Comparison of ENCODE assay signal across 8 mouse cellular contexts in genomic region chr11:115811381-115812093, GRCm38 (mm10). TPM values are rescaled to one million over a fixed set of nuclear protein-coding genes. Genes with fewer than 3 reads are reported as not detected.
DNase-seq lines count a peak whose midpoint lies in the region; ATAC-seq and TF ChIP-seq lines count a peak whose summit lies in the region.

No protein-coding gene starts in this region.

- H3K4me3 ChIP-seq in layer of hippocampus, adult 2 months = peak overlapping the region; percentile 84
- H3K4me3 ChIP-seq in forebrain, embryonic 12.5 days (replicated peaks) = peak overlapping the region; percentile 95
- H3K4me3 ChIP-seq in intestine, postnatal 0 days (ENCODE audit: low read depth, low read length) = peak overlapping the region; percentile 83
- H3K4me3 ChIP-seq in neural tube, embryonic 13.5 days = peak overlapping the region; percentile 96

- peaks cover 81% of the 10 kb centered on the region for H3K4me1 ChIP-seq in forebrain, embryonic 12.5 days
- peaks cover 24% of the 10 kb centered on the region for H3K4me1 ChIP-seq in intestine, postnatal 0 days (replicated peaks; ENCODE audit: control insufficient read depth, insufficient read depth, low read length)
- peaks cover 82% of the 10 kb centered on the region for H3K4me1 ChIP-seq in neural tube, embryonic 13.5 days (replicated peaks)

- H3K9ac ChIP-seq in forebrain, embryonic 12.5 days = peak overlapping the region; percentile 30; the same call in 1 of the 2 replicates
- H3K9ac ChIP-seq in intestine, postnatal 0 days (ENCODE audit: low read depth, low read length) = no peak overlapping the region
- H3K9ac ChIP-seq in neural tube, embryonic 13.5 days = peak overlapping the region; percentile 95

- peak overlapping the region; percentile 86 for H3K27ac ChIP-seq in layer of hippocampus, adult 2 months
- no peak overlapping the region for H3K27ac ChIP-seq in forebrain, embryonic 12.5 days
- 0 out of 2 replicates have a peak overlapping the region, but pooled peaks have one; percentile 1 for H3K27ac ChIP-seq in intestine, postnatal 0 days (ENCODE audit: low read depth, low read length)
- H3K27ac ChIP-seq in neural tube, embryonic 13.5 days (replicated peaks) = peak overlapping the region; percentile 78

- ATAC-seq in forebrain, embryonic 12.5 days (ENCODE audit: low FRiP score) = no peak
- no peak for ATAC-seq in intestine, postnatal 0 days
- ATAC-seq in neural tube, embryonic 13.5 days (ENCODE audit: low read depth) = no peak
- ATAC-seq in activated CD4-positive, CD25-positive, alpha-beta regulatory T cell, adult 4 months = no peak

- no peaks in the 10 kb centered on the region for H3K9me3 ChIP-seq in forebrain, embryonic 12.5 days
- H3K9me3 ChIP-seq in intestine, postnatal 0 days (ENCODE audit: control insufficient read depth) = no peaks in the 10 kb centered on the region
- H3K9me3 ChIP-seq in neural tube, embryonic 13.5 days = no peaks in the 10 kb centered on the region

- peak overlapping the region; percentile 85 for H3K4me2 ChIP-seq in forebrain, embryonic 12.5 days
- peak overlapping the region; percentile 99 for H3K4me2 ChIP-seq in intestine, postnatal 0 days (replicated peaks; ENCODE audit: low read depth)
- peak overlapping the region; percentile 75 for H3K4me2 ChIP-seq in neural tube, embryonic 13.5 days

- no peaks in the 10 kb centered on the region for H3K27me3 ChIP-seq in forebrain, embryonic 12.5 days
- no peaks in the 10 kb centered on the region for H3K27me3 ChIP-seq in intestine, postnatal 0 days (replicated peaks; ENCODE audit: control insufficient read depth, insufficient read depth, low read length)
- H3K27me3 ChIP-seq in neural tube, embryonic 13.5 days = no peaks in the 10 kb centered on the region

- DNase-seq in layer of hippocampus, adult 2 months (ENCODE audit: low spot score in 2 of 2) = no peak
- no peak for DNase-seq in layer of hippocampus, adult 9-10 months (ENCODE audit: low spot score)
- no peak for DNase-seq in retina, postnatal 1 day
- no peak for DNase-seq in spleen, postnatal 4 days (ENCODE audit: low spot score in 2 of 2)

- peaks cover 22% of the 10 kb centered on the region for H3K36me3 ChIP-seq in forebrain, embryonic 12.5 days (replicated peaks)
- H3K36me3 ChIP-seq in intestine, postnatal 0 days (ENCODE audit: control insufficient read depth, insufficient read depth) = peaks cover 32% of the 10 kb centered on the region; the same call in 1 of the 2 replicates
- peaks cover 21% of the 10 kb centered on the region for H3K36me3 ChIP-seq in neural tube, embryonic 13.5 days

- 87% methylated on average over 20 of the region's 20 CpGs for WGBS in forebrain, embryonic 12.5 days
- WGBS in intestine, postnatal 0 days = 72% methylated on average over 20 of the region's 20 CpGs
- 74% methylated on average over 20 of the region's 20 CpGs for WGBS in neural tube, embryonic 13.5 days

- no peak for TF ChIP-seq CTCF in layer of hippocampus, adult 2 months (conservative IDR thresholded peaks at IDR 0.05)
- TF ChIP-seq CTCF in intestine, postnatal 0 days (IDR thresholded peaks at IDR 0.05; ENCODE audit: low read depth) = no peak

RNA-seq across cellular contexts. Expression of gene Caskin2, which starts 1.9 kb away (rescaled TPM):
- 10 to 100 TPM; 17.7 to 19.7 TPM for total RNA-seq in layer of hippocampus, adult 2 months (2021)
- polyA plus RNA-seq in forebrain, embryonic 12.5 days (2016; fragmentation: Nextera tagmentation; extraction: Ambion mirVana) = 15.5 and 19.5 TPM in 2 replicates
- polyA plus RNA-seq in intestine, postnatal 0 days (2015; fragmentation: Nextera tagmentation; extraction: Ambion mirVana) = 7.4 and 7.6 TPM in 2 replicates
- polyA plus RNA-seq in neural tube, embryonic 13.5 days (2015; fragmentation: Nextera tagmentation; extraction: Ambion mirVana) = 13.8 and 15.2 TPM in 2 replicates
- under 1 TPM; 0.46 to 0.79 TPM for polyA plus RNA-seq in activated CD4-positive, CD25-positive, alpha-beta regulatory T cell, adult 4 months (2017; shearing (Covaris generic))

RNA-seq across cellular contexts. Expression of gene Tsen54, which starts 3.0 kb away (rescaled TPM):
- 10 to 100 TPM; 11.8 to 13.0 TPM for total RNA-seq in layer of hippocampus, adult 2 months (2021)
- 27.1 and 28.4 TPM in 2 replicates for polyA plus RNA-seq in forebrain, embryonic 12.5 days (2016; fragmentation: Nextera tagmentation; extraction: Ambion mirVana)
- 16.7 and 17.0 TPM in 2 replicates for polyA plus RNA-seq in intestine, postnatal 0 days (2015; fragmentation: Nextera tagmentation; extraction: Ambion mirVana)
- polyA plus RNA-seq in neural tube, embryonic 13.5 days (2015; fragmentation: Nextera tagmentation; extraction: Ambion mirVana) = 22.7 and 23.4 TPM in 2 replicates
- polyA plus RNA-seq in activated CD4-positive, CD25-positive, alpha-beta regulatory T cell, adult 4 months (2017; shearing (Covaris generic)) = 10 to 100 TPM in 1 of 2 experiments, 1 to 10 TPM in 1; 8.9 to 11.9 TPM

RNA-seq across cellular contexts. Expression of gene Llgl2, which starts 12.3 kb away (rescaled TPM):
- 1 to 10 TPM; 1.6 to 2.3 TPM for total RNA-seq in layer of hippocampus, adult 2 months (2021)
- polyA plus RNA-seq in forebrain, embryonic 12.5 days (2016; fragmentation: Nextera tagmentation; extraction: Ambion mirVana) = 2.4 and 2.7 TPM in 2 replicates
- polyA plus RNA-seq in intestine, postnatal 0 days (2015; fragmentation: Nextera tagmentation; extraction: Ambion mirVana) = 60.5 and 61.8 TPM in 2 replicates
- 1.4 and 1.8 TPM in 2 replicates for polyA plus RNA-seq in neural tube, embryonic 13.5 days (2015; fragmentation: Nextera tagmentation; extraction: Ambion mirVana)
- polyA plus RNA-seq in activated CD4-positive, CD25-positive, alpha-beta regulatory T cell, adult 4 months (2017; shearing (Covaris generic)) = 1 to 10 TPM; 6.3 TPM

RNA-seq across cellular contexts. Expression of gene Tmem94, which starts 46.3 kb away (rescaled TPM):
- 10 to 100 TPM; 47.4 to 58.2 TPM for total RNA-seq in layer of hippocampus, adult 2 months (2021)
- polyA plus RNA-seq in forebrain, embryonic 12.5 days (2016; fragmentation: Nextera tagmentation; extraction: Ambion mirVana) = 39.0 and 45.2 TPM in 2 replicates
- 8.2 and 8.6 TPM in 2 replicates for polyA plus RNA-seq in intestine, postnatal 0 days (2015; fragmentation: Nextera tagmentation; extraction: Ambion mirVana)
- polyA plus RNA-seq in neural tube, embryonic 13.5 days (2015; fragmentation: Nextera tagmentation; extraction: Ambion mirVana) = 25.4 and 25.8 TPM in 2 replicates
- polyA plus RNA-seq in activated CD4-positive, CD25-positive, alpha-beta regulatory T cell, adult 4 months (2017; shearing (Covaris generic)) = 10 to 100 TPM in 1 of 2 experiments, 1 to 10 TPM in 1; 9.2 to 14.6 TPM

RNA-seq across cellular contexts. Expression of gene Myo15b, which starts 46.7 kb away (rescaled TPM):
- under 1 TPM; 0.22 to 0.41 TPM for total RNA-seq in layer of hippocampus, adult 2 months (2021)
- 0.17 and 0.31 TPM in 2 replicates for polyA plus RNA-seq in forebrain, embryonic 12.5 days (2016; fragmentation: Nextera tagmentation; extraction: Ambion mirVana)
- 332 and 377 TPM in 2 replicates for polyA plus RNA-seq in intestine, postnatal 0 days (2015; fragmentation: Nextera tagmentation; extraction: Ambion mirVana)
- 0.10 TPM in 1 of 2 replicates, not detected in the other for polyA plus RNA-seq in neural tube, embryonic 13.5 days (2015; fragmentation: Nextera tagmentation; extraction: Ambion mirVana)
- polyA plus RNA-seq in activated CD4-positive, CD25-positive, alpha-beta regulatory T cell, adult 4 months (2017; shearing (Covaris generic)) = not detected
